Mouse (Mus musculus): ENCODE results near the gene Adamts5.

Adamts5 gene

DNA sequence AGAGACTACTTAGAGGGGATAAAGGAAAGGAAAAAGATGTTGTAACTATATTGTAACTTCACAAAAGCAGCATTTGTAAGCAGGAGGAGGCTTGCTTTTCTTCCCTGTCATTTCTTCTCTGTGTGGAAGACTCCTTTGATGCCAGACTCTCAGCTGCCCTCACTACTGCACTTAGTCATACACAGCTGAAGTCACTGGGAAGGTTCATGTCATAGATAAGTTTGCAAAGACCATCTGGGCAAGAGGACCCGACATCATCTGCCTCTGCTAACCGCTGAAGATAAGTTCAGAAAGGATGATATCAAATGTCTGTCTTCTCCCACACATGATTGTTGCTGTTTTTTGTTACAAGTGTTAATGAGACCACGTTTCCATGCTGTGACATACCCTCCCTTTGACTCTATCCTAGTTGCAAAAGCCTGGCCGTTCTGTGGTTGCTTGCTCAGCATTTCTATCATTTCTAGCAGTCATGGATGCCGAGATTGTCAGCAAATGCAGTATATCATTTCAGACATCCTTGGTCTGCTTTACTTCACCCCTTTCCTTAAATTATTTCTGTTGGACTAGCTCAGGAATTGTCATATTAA is 79.2 kb downstream of the Adamts5 start:
- no peak for DNase-seq (ENCODE audit: low read depth, low spot score)

GRCm38 (mm10) chr16:85819808-85820458 is 81.7 kb downstream of the Adamts5 start:
- no peak for DNase-seq (ENCODE audit: low read depth, low spot score)

- DNase-seq (ENCODE audit: low read depth, low spot score), result no peak
Observed at GRCm38 (mm10) chr16:85814116-85814515, 87.5 kb downstream of the Adamts5 start.

- DNase-seq (ENCODE audit: low read depth, low spot score), result no peak
Observed at GRCm38 (mm10) chr16:85807626-85808025, 94.0 kb downstream of the Adamts5 start.

DNA sequence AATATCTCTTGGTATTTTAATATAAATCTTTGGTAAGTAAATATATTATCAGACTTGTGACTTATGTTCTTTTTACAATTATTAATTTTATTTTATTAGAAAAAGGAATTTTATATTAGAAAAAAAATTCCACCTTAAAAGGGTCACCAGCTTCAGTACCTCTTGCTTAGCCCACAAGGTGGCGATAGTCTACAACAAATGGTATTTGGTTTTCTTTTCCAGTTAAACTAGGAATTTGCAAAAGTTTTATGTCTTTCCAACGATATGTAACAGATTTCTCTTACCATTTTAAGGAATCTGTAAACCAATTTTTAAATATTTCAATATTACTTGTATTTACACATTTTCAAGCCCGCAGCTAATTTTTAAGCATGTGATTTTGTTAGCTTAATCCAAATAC is 94.6 kb downstream of the Adamts5 start:
- DNase-seq (ENCODE audit: low read depth, low spot score), result no peak

All from brain, embryonic 18.5 days (tissue).